Mouse (Mus musculus): ENCODE data around the gene Scg3.
A peak's percentile ranks its signal among the peaks of the same experiment; 100 is the strongest.

GRCm38 (mm10) chr9:75610571-75611493, 73.0 kb downstream of the Scg3 start, which contains the start of gene Tmod2:
- TF ChIP-seq CTCF (IDR thresholded peaks at IDR 0.05; ENCODE audit: extremely low read depth, insufficient read depth, low read length) (no peak), POLR2A (IDR thresholded peaks at IDR 0.05; ENCODE audit: extremely low read depth, insufficient read depth, low read length) (peak; percentile 48; the same call in 1 of the 2 replicates)

Data from cortical plate, adult 2 months (tissue).